Mouse (Mus musculus) right cerebral cortex, postnatal 36 days (tissue): Measurements from ENCODE around the gene Dcaf11.

Experiments used
- DNase-seq, 2 experiments: peaks; one replicate each; pipeline ENCODE4 v3.0.0; 2022; ENCODE audit warnings: low spot score in 2 of 2, mixed read lengths in 1 of 2

The Dcaf11 gene

GRCm38 (mm10) chr14:55615876-55616275 lies 56.1 kb downstream of the Dcaf11 start:
- DNase-seq, result no peak

GRCm38 (mm10) chr14:55616844-55617243 lies 57.0 kb downstream of the Dcaf11 start:
- no peak for DNase-seq

- no peak for DNase-seq
These were observed 58.0 kb downstream of the Dcaf11 start, which contains the start of gene Rec8 for GRCm38 (mm10) chr14:55617822-55618221. Gene Rec8, plus strand, starts transcription at chr14:55618037.

- DNase-seq, result no peak
These were observed 58.8 kb downstream of the Dcaf11 start for GRCm38 (mm10) chr14:55618486-55619195.
